Mouse (Mus musculus) spleen, embryonic (tissue): ENCODE data around the gene Lpin2.

Source experiments
- CTCF ChIA-PET: fragments of 350-600 bp; sonication (Branson Sonifier 250); formaldehyde crosslinking; loops from one replicate; lab custom pipeline; 2022; lab: Charles Lee

The Lpin2 gene

GRCm38 (mm10) chr17:71171161-71171560 lies 11.2 kb upstream of the Lpin2 start:
- CTCF ChIA-PET: no interaction called here

DNA sequence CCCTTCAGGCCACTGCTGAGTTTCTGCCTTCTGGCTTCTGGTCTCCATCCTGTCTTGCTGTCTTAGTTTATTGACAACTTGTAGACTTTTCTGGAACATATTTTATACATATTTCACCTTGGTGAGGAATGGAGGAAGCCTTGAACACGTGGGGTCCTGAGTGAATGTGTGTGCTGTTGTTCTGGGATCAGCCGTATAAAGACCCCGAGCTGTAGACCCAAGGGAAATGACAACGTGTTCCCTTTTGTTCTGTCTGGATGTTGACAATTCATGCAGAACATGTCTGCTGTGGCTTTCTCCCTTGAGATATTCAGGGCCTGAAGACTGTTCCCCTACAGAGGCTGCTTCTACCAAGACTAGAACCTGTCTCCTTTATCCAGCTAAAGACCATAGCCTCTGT lies 5.0 kb upstream of the Lpin2 start:
- CTCF ChIA-PET: interaction anchor here (0.7 kb wide), 1 partner anchor 37 kb away, joined by 4 read pairs; no protein-coding TSS in a partner anchor

GRCm38 (mm10) chr17:71177949-71178348 lies 4.4 kb upstream of the Lpin2 start:
- CTCF ChIA-PET: interaction anchor here (0.5 to 0.7 kb wide), 2 partner anchors 36 to 366 kb away, joined by 4 read pairs; no protein-coding TSS in a partner anchor

DNA sequence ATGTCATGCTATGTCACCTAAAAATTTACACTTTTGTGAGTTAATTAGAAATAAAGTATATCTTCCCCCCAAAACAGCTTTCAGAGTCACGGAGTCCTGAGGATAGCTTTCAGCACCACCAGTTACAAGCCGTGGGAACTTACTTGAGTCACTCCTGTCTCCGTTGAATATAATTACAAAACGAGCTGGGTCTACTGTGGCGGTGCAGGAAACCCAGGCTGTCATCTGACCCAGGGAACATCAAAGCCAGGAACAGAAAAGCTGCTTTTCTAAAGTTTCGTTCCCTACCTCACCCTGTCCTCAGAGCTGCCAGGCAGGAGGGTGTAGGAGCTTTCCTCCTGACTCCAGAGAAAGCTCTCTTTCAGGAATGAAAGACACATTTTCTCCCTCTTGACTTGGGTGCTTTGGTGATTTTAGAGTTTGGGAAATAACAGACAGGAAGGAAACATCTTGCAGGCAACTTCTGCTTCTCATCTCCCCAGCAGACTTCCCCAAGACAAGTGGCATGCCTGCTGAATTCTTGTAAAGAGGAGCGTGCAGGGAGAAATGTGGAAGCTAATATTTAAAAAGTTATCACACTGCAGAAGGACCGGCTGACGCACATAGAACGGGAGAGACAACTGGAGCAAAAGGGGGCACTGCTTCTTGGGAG lies 3.7 kb upstream of the Lpin2 start:
- CTCF ChIA-PET: no interaction called here

GRCm38 (mm10) chr17:71179551-71180309 lies 2.6 kb upstream of the Lpin2 start:
- CTCF ChIA-PET: interaction anchor here (0.5 kb wide), 1 partner anchor 19 kb away, joined by 5 read pairs; no protein-coding TSS in a partner anchor

GRCm38 (mm10) chr17:71180601-71181000 lies 1.8 kb upstream of the Lpin2 start:
- CTCF ChIA-PET: interaction anchor here (0.5 kb wide), 1 partner anchor 18 kb away, joined by 5 read pairs; no protein-coding TSS in a partner anchor

- CTCF ChIA-PET: no interaction called here
Measured at GRCm38 (mm10) chr17:71182871-71183656, 704 bp downstream of the Lpin2 start.

DNA sequence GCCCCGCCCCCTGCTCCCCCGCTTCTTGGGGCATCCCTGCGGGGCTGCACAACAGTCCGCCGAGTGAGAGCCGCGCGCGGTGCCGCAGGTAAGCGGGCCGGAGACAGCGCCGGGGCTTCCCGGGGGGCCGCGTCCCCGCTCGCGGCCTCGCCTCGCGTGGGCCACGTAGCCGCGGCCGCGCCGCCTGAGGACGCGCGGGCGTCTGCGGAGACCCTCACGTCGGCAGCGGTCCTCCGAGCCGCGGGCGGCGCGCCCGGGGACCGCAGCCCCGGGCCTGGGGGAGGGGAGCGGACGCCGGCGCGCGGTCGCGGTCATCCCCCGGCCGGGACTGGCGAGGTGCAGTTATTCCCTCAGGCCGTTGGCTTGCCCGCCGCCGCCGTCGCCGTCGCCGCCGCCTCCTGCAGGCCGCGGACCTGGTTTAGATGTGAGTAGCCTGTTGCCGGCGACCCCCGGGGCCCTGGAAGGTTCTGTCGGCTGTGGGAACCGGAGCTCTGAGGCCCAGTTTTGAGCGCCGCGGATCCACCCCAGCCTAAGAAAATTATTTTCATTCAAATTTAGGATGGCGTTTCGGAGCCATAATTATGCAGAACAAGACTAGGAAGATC lies 1.4 kb downstream of the Lpin2 start:
- CTCF ChIA-PET: no interaction called here

DNA sequence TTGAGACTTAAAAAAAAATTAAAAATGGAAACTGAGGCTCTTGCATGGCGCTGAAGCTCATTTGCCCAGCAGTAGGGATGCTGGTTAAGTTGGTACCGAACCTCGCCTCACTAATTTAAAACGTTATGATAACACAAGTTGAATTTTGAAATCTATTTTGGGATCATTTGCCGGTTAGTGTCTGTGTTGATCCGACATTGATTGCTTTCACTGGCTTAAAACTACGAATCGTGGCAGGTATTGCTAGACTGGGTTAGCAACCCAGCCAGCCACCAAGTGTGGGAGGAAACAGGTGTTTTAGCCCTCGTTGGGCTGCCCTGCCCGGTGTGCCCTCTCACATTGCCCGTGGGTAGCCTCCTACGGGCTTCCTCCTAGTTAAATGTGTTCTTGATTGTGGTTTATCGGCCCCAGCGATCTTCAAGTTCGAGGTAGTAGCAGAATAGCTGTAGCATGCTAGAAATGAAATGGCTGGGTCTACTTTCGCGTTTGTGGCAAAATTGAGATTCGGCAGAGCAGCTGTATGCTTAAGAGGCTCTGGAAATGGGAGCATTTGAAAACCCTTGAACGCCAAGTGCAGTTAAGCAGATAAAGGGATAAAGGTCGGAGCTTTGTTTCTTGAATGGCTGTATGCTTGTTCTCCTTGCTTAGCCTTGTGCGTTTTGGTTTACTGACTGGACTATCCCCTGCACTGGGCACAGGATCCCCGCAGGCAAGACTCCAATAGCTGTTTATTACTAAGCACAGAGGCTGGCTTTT lies 2.2 kb downstream of the Lpin2 start:
- CTCF ChIA-PET: interaction anchor here (0.6 to 0.7 kb wide), 2 partner anchors 14 to 65 kb away, joined by 3 read pairs; no protein-coding TSS in a partner anchor

- CTCF ChIA-PET: interaction anchor here (0.6 kb wide), 1 partner anchor 66 kb away, joined by 3 read pairs; no protein-coding TSS in a partner anchor
Measured at GRCm38 (mm10) chr17:71185368-71185767, 3.0 kb downstream of the Lpin2 start.

DNA sequence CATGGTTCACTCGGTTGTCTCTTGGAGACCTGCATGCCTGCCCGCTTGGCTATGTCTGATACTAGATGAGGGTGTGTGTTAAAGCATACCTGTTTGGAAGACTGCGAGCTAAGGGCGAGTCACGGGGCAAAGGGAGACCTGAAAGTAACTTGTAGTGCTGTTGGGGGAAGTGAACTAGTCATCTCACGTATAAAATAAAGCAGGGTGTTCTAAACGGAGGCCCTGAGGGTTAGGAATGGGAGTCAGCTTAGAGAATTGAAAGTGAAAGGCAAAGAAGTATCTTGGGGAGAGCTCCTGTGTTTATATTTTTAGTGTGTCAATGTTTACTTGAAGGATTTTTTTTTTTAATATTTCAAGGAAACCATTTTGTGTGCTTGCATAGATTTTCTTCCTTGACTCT lies 8.2 kb downstream of the Lpin2 start:
- CTCF ChIA-PET: no interaction called here

GRCm38 (mm10) chr17:71191063-71191462 lies 8.7 kb downstream of the Lpin2 start:
- CTCF ChIA-PET: no interaction called here

DNA sequence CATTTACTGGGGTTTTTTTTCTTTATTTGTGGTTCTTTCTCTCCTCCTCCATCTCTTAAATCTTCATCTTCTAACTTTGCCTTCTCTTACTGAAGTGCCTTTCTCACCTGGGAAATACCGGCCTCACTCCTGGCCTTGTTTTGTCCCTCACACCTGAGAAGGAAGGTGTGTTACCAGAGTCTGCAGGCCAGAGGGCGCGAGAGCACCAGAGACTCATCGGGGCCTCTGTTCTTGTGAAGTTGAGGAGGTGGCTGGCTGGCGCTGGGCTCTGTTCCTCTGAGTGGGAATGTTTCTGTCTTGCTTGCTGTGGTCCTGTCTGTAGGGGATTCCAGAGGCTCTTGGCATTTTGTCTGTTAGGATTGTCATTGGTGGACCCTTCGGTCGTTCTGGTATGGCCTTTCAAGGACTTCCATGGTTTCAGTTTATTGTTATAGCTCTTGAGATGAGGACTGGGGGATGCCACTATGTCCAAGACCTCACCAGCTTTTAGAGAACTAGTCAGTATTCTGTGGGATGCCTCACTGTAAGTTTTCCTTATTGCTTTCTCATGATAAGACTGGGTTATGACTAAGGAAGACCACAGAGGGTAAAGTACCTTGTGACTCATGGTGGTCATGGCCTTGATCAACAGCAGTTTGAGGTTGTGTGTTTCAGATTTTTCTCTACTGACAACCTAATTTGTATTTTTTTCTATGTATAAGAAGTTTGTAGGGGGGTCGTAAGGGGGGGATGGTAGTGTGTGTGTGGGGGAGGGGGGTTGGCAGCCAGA lies 9.5 kb downstream of the Lpin2 start:
- CTCF ChIA-PET: no interaction called here

GRCm38 (mm10) chr17:71193019-71193418 lies 10.7 kb downstream of the Lpin2 start:
- CTCF ChIA-PET: interaction anchor here (0.7 kb wide), 1 partner anchor 133 kb away, joined by 3 read pairs; no protein-coding TSS in a partner anchor

DNA sequence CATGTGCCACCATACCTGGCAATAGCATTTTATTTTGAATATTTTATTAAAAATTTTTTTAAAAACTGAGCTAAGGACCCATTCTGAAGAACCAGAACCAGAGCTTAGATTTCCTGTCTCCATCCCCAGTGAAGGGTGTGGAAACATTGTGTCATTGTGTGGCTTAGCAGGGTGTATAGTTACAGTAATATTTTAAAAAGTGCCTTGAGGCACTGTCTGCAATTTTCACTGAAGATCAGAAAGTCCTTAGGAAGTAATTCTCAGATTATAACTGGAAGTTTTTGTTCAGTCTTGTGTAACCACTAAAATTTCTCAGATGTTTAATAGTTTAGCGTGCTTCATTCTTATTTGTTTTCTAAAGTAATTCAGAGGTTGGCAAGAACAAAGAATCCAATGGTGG lies 11.1 kb downstream of the Lpin2 start:
- CTCF ChIA-PET: interaction anchor here (0.7 kb wide), 1 partner anchor 133 kb away, joined by 3 read pairs; no protein-coding TSS in a partner anchor

DNA sequence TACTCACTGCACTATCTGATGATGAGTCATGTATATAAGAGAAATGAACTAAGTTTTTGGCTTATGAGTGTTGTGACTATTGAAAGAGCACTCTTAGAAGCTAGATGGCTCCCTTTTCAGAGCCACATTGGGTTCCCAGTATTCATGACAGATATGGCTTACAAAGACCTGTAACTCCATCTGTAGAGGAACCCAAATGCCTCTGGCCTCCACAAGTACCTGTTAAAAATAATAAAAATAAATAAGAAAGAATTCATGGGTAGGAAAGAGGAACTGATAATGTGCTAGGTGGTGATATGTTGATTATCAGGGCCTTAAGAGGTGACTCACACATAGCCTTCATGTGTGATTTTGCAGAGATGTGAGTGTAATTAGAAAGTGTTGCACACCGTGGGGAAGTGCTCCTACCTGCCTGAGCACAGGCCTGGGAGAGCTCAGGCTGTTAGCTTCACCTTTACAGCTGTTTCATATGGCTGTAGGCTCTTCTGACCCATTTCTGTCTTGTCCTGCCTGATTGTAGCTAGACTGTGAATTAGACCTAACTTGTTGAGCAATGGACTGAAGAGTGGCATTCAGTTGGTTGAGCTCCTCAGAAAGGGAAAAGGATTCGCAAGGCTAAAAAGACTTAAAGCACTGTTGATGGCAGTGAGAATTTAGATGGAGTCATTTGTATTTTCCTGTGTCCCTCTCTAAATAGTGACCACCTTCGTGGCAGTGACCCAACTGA lies 12.7 kb downstream of the Lpin2 start:
- CTCF ChIA-PET: interaction anchor here (0.6 kb wide), 1 partner anchor 45 kb away, joined by 5 read pairs; no protein-coding TSS in a partner anchor

DNA sequence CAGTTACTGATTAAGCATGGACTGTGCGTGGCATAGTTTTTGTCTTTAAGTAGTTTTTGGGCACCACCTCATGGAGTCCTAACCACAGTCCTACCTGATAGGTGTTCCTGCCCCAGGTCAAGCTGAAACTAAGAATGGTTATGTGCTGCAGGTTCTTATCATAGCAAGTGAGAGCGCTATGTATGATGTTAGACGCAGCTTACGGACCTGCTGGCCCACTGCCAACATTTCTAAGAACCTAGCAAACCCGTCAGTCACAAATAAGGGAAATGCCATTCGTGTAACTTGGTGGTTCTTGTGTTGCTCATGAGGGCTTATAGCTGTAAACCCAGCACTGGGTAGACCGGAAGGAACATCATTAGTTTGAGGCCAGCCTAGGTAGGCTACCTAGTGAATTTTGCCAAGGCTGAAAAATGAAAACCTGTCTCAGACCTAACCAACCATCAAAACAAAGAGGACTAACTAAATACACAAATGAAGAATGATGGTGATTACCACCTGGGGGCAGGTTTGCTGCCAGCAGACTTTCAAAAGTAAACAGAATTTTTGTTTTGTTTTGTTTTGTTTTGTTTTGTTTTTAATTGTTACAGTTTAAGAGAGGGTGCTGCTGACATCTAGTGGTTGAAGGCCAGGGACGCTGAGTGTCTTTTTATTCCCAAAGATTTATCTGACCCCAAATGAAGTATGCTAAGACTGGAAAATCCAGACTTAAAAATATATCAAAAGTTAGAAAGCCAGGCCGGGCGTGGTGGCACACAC lies 13.5 kb downstream of the Lpin2 start:
- CTCF ChIA-PET: interaction anchor here (0.6 kb wide), 1 partner anchor 44 kb away, joined by 5 read pairs; no protein-coding TSS in a partner anchor

DNA sequence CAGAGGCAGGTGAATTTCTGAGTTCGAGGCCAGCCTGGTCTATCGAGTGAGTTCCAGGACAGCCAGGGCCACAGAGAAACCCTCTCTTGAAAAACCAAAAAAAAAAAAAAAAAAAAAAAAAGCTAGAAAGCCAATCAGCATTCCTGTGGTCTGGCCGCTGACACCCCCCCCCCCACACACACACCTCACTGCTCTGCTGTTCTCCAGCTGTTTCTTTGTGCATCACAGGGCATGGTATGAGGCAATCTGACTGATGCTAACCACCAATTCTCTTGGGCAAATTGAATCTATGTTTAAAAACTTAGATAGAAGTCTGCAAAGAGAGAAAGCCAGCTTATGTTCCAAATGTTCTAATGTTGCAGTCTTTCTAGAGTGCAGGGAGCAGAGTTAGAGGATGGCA lies 14.1 kb downstream of the Lpin2 start:
- CTCF ChIA-PET: interaction anchor here (0.6 to 0.9 kb wide), 2 partner anchors 122 to 132 kb away, joined by 4 to 5 read pairs; no protein-coding TSS in a partner anchor
